Mouse (Mus musculus): ENCODE results near the gene Alox5ap.

Alox5ap gene

GRCm38 (mm10) chr5:149314514-149315081 is 50.0 kb downstream of the Alox5ap start:
- DNase-seq (ENCODE audit: low spot score): no peak

GRCm38 (mm10) chr5:149316926-149317325 is 52.4 kb downstream of the Alox5ap start:
- DNase-seq (ENCODE audit: low spot score): no peak

GRCm38 (mm10) chr5:149319874-149320323 is 55.3 kb downstream of the Alox5ap start:
- DNase-seq (ENCODE audit: low spot score): no peak

- peak; percentile 63 for DNase-seq (ENCODE audit: low spot score)
Observed at GRCm38 (mm10) chr5:149320534-149321482, 56.2 kb downstream of the Alox5ap start.

- peak; percentile 21 for DNase-seq (ENCODE audit: low spot score)
Observed at GRCm38 (mm10) chr5:149321909-149322841, 57.6 kb downstream of the Alox5ap start.

GRCm38 (mm10) chr5:149322938-149323553 is 58.5 kb downstream of the Alox5ap start:
- no peak for DNase-seq (ENCODE audit: low spot score)

GRCm38 (mm10) chr5:149324739-149325138 is 60.2 kb downstream of the Alox5ap start:
- DNase-seq (ENCODE audit: low spot score): no peak

- DNase-seq (ENCODE audit: low spot score): no peak
Observed at GRCm38 (mm10) chr5:149329098-149329887, 64.7 kb downstream of the Alox5ap start.

GRCm38 (mm10) chr5:149330601-149331000 is 66.0 kb downstream of the Alox5ap start:
- no peak for DNase-seq (ENCODE audit: low spot score)

- no peak for DNase-seq (ENCODE audit: low spot score)
Observed at GRCm38 (mm10) chr5:149331407-149332143, 67.0 kb downstream of the Alox5ap start.

GRCm38 (mm10) chr5:149332787-149333186 is 68.2 kb downstream of the Alox5ap start:
- DNase-seq (ENCODE audit: low spot score): no peak

GRCm38 (mm10) chr5:149333941-149334698 is 69.6 kb downstream of the Alox5ap start:
- no peak for DNase-seq (ENCODE audit: low spot score)

- DNase-seq (ENCODE audit: low spot score): no peak
Observed at GRCm38 (mm10) chr5:149335009-149335408, 70.4 kb downstream of the Alox5ap start.

- DNase-seq (ENCODE audit: low spot score): peak; percentile 52
Observed at GRCm38 (mm10) chr5:149335563-149336238, 71.1 kb downstream of the Alox5ap start.

- no peak for DNase-seq (ENCODE audit: low spot score)
Observed at GRCm38 (mm10) chr5:149337148-149337547, 72.6 kb downstream of the Alox5ap start.
